Mouse (Mus musculus): ENCODE results near the gene Defb20. TPM values are rescaled to one million over a fixed set of nuclear protein-coding genes. Genes with fewer than 3 reads are reported as not detected.

Gene Defb20
- polyA plus RNA-seq, 1 experiment from 2014 or later = not detected

- no peak overlapping the region for H3K4me2 ChIP-seq
- no peaks in the 10 kb centered on the region for H3K27me3 ChIP-seq (replicated peaks)
- no peak overlapping the region for H3K4me3 ChIP-seq (replicated peaks)
- H3K9ac ChIP-seq (replicated peaks) = no peak overlapping the region
- no peak overlapping the region for H3K27ac ChIP-seq (replicated peaks)
- whole genome bisulfite sequencing = 84% methylated on average over 7 of the region's 7 CpGs
- ATAC-seq (ENCODE audit: low FRiP score) = no peak
- H3K36me3 ChIP-seq = no peaks in the 10 kb centered on the region
- H3K4me1 ChIP-seq = no peaks in the 10 kb centered on the region
- no peaks in the 10 kb centered on the region for H3K9me3 ChIP-seq (replicated peaks)
These were observed 23.5 kb downstream of the Defb20 start for GRCm38 (mm10) chr2:152500204-152500862.

- WGBS = 81% methylated on average over 6 of the region's 6 CpGs
- Histone ChIP-seq H3K9me3 (replicated peaks) (no peaks in the 10 kb centered on the region), H3K4me3 (replicated peaks) (no peak overlapping the region), H3K4me1 (no peaks in the 10 kb centered on the region), H3K27ac (replicated peaks) (no peak overlapping the region), H3K9ac (replicated peaks) (no peak overlapping the region), H3K27me3 (replicated peaks) (no peaks in the 10 kb centered on the region), H3K4me2 (no peak overlapping the region), H3K36me3 (no peaks in the 10 kb centered on the region)
- ATAC-seq (ENCODE audit: low FRiP score) = no peak
These were observed 24.0 kb downstream of the Defb20 start for GRCm38 (mm10) chr2:152500863-152501229.

- Histone ChIP-seq H3K36me3 (no peaks in the 10 kb centered on the region), H3K9ac (replicated peaks) (no peak overlapping the region), H3K4me3 (replicated peaks) (no peak overlapping the region), H3K9me3 (replicated peaks) (no peaks in the 10 kb centered on the region), H3K4me1 (no peaks in the 10 kb centered on the region), H3K4me2 (no peak overlapping the region), H3K27ac (replicated peaks) (no peak overlapping the region), H3K27me3 (replicated peaks) (no peaks in the 10 kb centered on the region)
- no peak for ATAC-seq (ENCODE audit: low FRiP score)
- WGBS = 88% methylated on average over 2 of the region's 2 CpGs
These were observed 27.1 kb downstream of the Defb20 start for GRCm38 (mm10) chr2:152503950-152504349.

GRCm38 (mm10) chr2:152511592-152511991 lies 34.7 kb downstream of the Defb20 start, which contains the start of gene Defb26:
Gene Defb26 (minus strand): TSS chr2:152511692.
- 42% methylated on average over 1 of the region's 1 CpGs for WGBS
- Histone ChIP-seq H3K9me3 (replicated peaks) (no peaks in the 10 kb centered on the region), H3K27me3 (replicated peaks) (no peaks in the 10 kb centered on the region), H3K36me3 (no peaks in the 10 kb centered on the region), H3K27ac (replicated peaks) (no peak within 1 kb of the TSS), H3K4me1 (no peaks in the 10 kb centered on the region), H3K4me3 (replicated peaks) (no peak within 1 kb of the TSS), H3K9ac (replicated peaks) (no peak within 1 kb of the TSS), H3K4me2 (no peak within 1 kb of the TSS)
- ATAC-seq (ENCODE audit: low FRiP score) = no peak

GRCm38 (mm10) chr2:152516084-152516483 lies 39.2 kb downstream of the Defb20 start:
- WGBS = 81% methylated on average over 4 of the region's 4 CpGs
- ATAC-seq (ENCODE audit: low FRiP score) = no peak
- no peaks in the 10 kb centered on the region for H3K27me3 ChIP-seq (replicated peaks)
- no peaks in the 10 kb centered on the region for H3K36me3 ChIP-seq
- no peaks in the 10 kb centered on the region for H3K9me3 ChIP-seq (replicated peaks)
- no peak overlapping the region for H3K4me3 ChIP-seq (replicated peaks)
- H3K27ac ChIP-seq (replicated peaks) = no peak overlapping the region
- no peaks in the 10 kb centered on the region for H3K4me1 ChIP-seq
- no peak overlapping the region for H3K9ac ChIP-seq (replicated peaks)
- H3K4me2 ChIP-seq = no peak overlapping the region

GRCm38 (mm10) chr2:152517981-152518380 lies 41.1 kb downstream of the Defb20 start, which contains the start of gene Defb28:
Gene Defb28 (plus strand): TSS chr2:152518255.
- Histone ChIP-seq H3K9ac (replicated peaks) (no peak within 1 kb of the TSS), H3K4me3 (replicated peaks) (no peak within 1 kb of the TSS), H3K4me2 (no peak within 1 kb of the TSS), H3K27ac (replicated peaks) (no peak within 1 kb of the TSS), H3K36me3 (no peaks in the 10 kb centered on the region), H3K9me3 (replicated peaks) (no peaks in the 10 kb centered on the region; the same call in 1 of the 2 replicates), H3K27me3 (replicated peaks) (no peaks in the 10 kb centered on the region), H3K4me1 (no peaks in the 10 kb centered on the region)
- no peak for ATAC-seq (ENCODE audit: low FRiP score)
- 67% methylated on average over 4 of the region's 4 CpGs for WGBS

Other genes with a start within 250 kb of the Defb20 start
- gene Tbc1d20, start 183.2 kb upstream of the Defb20 start, polyA plus RNA-seq (2015; fragmentation: Nextera tagmentation; extraction: Ambion mirVana) = 30.1 and 34.0 TPM in 2 replicates
- 99.8 and 109 TPM in 2 replicates for gene Rbck1, start 144.4 kb upstream of the Defb20 start, polyA plus RNA-seq (2015; fragmentation: Nextera tagmentation; extraction: Ambion mirVana)
- 1.8 and 1.9 TPM in 2 replicates for gene Trib3, start 133.0 kb upstream of the Defb20 start, polyA plus RNA-seq (2015; fragmentation: Nextera tagmentation; extraction: Ambion mirVana)
- gene Nrsn2, start 100.4 kb upstream of the Defb20 start, polyA plus RNA-seq (2015; fragmentation: Nextera tagmentation; extraction: Ambion mirVana) = 50.9 and 60.3 TPM in 2 replicates
- 10.1 and 12.1 TPM in 2 replicates for gene Sox12, start 79.0 kb upstream of the Defb20 start, polyA plus RNA-seq (2015; fragmentation: Nextera tagmentation; extraction: Ambion mirVana)
- 17.5 and 18.7 TPM in 2 replicates for gene Zcchc3, start 62.0 kb upstream of the Defb20 start, polyA plus RNA-seq (2015; fragmentation: Nextera tagmentation; extraction: Ambion mirVana)
- gene 6820408C15Rik, start 61.5 kb upstream of the Defb20 start, polyA plus RNA-seq (2015; fragmentation: Nextera tagmentation; extraction: Ambion mirVana) = 1.2 and 1.5 TPM in 2 replicates
- gene Defb23, start 12.4 kb upstream of the Defb20 start, polyA plus RNA-seq (2015; fragmentation: Nextera tagmentation; extraction: Ambion mirVana) = not detected in 2 replicates
- not detected in 2 replicates for gene Defb22, start 13.1 kb downstream of the Defb20 start, polyA plus RNA-seq (2015; fragmentation: Nextera tagmentation; extraction: Ambion mirVana)
- not detected in 2 replicates for gene Defb26, start 34.6 kb downstream of the Defb20 start, polyA plus RNA-seq (2015; fragmentation: Nextera tagmentation; extraction: Ambion mirVana)
- gene Defb28, start 41.2 kb downstream of the Defb20 start, polyA plus RNA-seq (2015; fragmentation: Nextera tagmentation; extraction: Ambion mirVana) = not detected in 2 replicates
- not detected in 2 replicates for gene Defb29, start 63.0 kb downstream of the Defb20 start, polyA plus RNA-seq (2015; fragmentation: Nextera tagmentation; extraction: Ambion mirVana)
- not detected in 2 replicates for gene Gm17416, start 92.3 kb downstream of the Defb20 start, polyA plus RNA-seq (2015; fragmentation: Nextera tagmentation; extraction: Ambion mirVana)
- not detected in 2 replicates for gene Defb21, start 95.7 kb downstream of the Defb20 start, polyA plus RNA-seq (2015; fragmentation: Nextera tagmentation; extraction: Ambion mirVana)
- not detected in 2 replicates for gene Defb19, start 103.2 kb downstream of the Defb20 start, polyA plus RNA-seq (2015; fragmentation: Nextera tagmentation; extraction: Ambion mirVana)
- not detected in 2 replicates for gene Defb45, start 122.3 kb downstream of the Defb20 start, polyA plus RNA-seq (2015; fragmentation: Nextera tagmentation; extraction: Ambion mirVana)
- not detected in 2 replicates for gene Defb36, start 127.3 kb downstream of the Defb20 start, polyA plus RNA-seq (2015; fragmentation: Nextera tagmentation; extraction: Ambion mirVana)
- not detected in 2 replicates for gene Defb25, start 146.0 kb downstream of the Defb20 start, polyA plus RNA-seq (2015; fragmentation: Nextera tagmentation; extraction: Ambion mirVana)
- 0.50 and 3.6 TPM in 2 replicates for gene Rem1, start 149.9 kb downstream of the Defb20 start, polyA plus RNA-seq (2015; fragmentation: Nextera tagmentation; extraction: Ambion mirVana)
- gene H13, start 192.4 kb downstream of the Defb20 start, polyA plus RNA-seq (2015; fragmentation: Nextera tagmentation; extraction: Ambion mirVana) = 152 and 155 TPM in 2 replicates
- 33.9 and 41.5 TPM in 2 replicates for gene Mcts2, start 210.0 kb downstream of the Defb20 start, polyA plus RNA-seq (2015; fragmentation: Nextera tagmentation; extraction: Ambion mirVana)

All from neural tube, embryonic 15.5 days (tissue).